Mouse (Mus musculus): ENCODE results near the gene Xrra1. TPM values are rescaled to one million over a fixed set of nuclear protein-coding genes. Genes with fewer than 3 reads are reported as not detected.

The Xrra1 gene
- polyA plus RNA-seq, 1 experiment from 2014 or later, result 0.46 TPM

- DNase-seq (ENCODE audit: low spot score), result no peak
- no peak overlapping the region for H3K4me3 ChIP-seq
- H3K9me3 ChIP-seq, result no peaks in the 10 kb centered on the region
- H3K4me1 ChIP-seq, result peaks cover 38% of the 10 kb centered on the region
- H3K27me3 ChIP-seq (replicated peaks; ENCODE audit: low read depth, poor library complexity, severe bottlenecking), result no peaks in the 10 kb centered on the region
- no peak overlapping the region for H3K27ac ChIP-seq (replicated peaks)
- 61% methylated on average over 9 of the region's 9 CpGs for WGBS
- H3K36me3 ChIP-seq (replicated peaks), result no peaks in the 10 kb centered on the region
Measured at GRCm38 (mm10) chr7:99966011-99966721, 107.2 kb downstream of the Xrra1 start.

Other genes with a start within 250 kb of the Xrra1 start
- gene Tpbgl, start 232.0 kb upstream of the Xrra1 start, polyA plus RNA-seq (2016; fragmentation: Nextera tagmentation; extraction: Ambion mirVana), result 0.55 and 0.60 TPM in 2 replicates
- gene Slco2b1, start 147.8 kb upstream of the Xrra1 start, polyA plus RNA-seq (2016; fragmentation: Nextera tagmentation; extraction: Ambion mirVana), result 1.2 and 1.7 TPM in 2 replicates
- not detected in 2 replicates for gene Olfr520, start 128.8 kb upstream of the Xrra1 start, polyA plus RNA-seq (2016; fragmentation: Nextera tagmentation; extraction: Ambion mirVana)
- not detected in 2 replicates for gene Olfr521, start 95.6 kb upstream of the Xrra1 start, polyA plus RNA-seq (2016; fragmentation: Nextera tagmentation; extraction: Ambion mirVana)
- 2.2 and 2.3 TPM in 2 replicates for gene Neu3, start 30.7 kb upstream of the Xrra1 start, polyA plus RNA-seq (2016; fragmentation: Nextera tagmentation; extraction: Ambion mirVana)
- gene Spcs2, start 4.3 kb downstream of the Xrra1 start, polyA plus RNA-seq (2016; fragmentation: Nextera tagmentation; extraction: Ambion mirVana), result 357 and 358 TPM in 2 replicates
- 5.4 and 5.7 TPM in 2 replicates for gene Rnf169, start 121.3 kb downstream of the Xrra1 start, polyA plus RNA-seq (2016; fragmentation: Nextera tagmentation; extraction: Ambion mirVana)
- 0.71 and 0.77 TPM in 2 replicates for gene Chrdl2, start 147.1 kb downstream of the Xrra1 start, polyA plus RNA-seq (2016; fragmentation: Nextera tagmentation; extraction: Ambion mirVana)

All from embryonic facial prominence, embryonic 10.5 days (tissue).